Mouse (Mus musculus) kidney, adult 11 months (tissue): ENCODE measurements around the gene Afmid.
"Not testable (repeated sequence)": the region's sequence is repeated elsewhere in the genome, so short reads cannot be mapped to it uniquely, and the experiment has no call there.

Source experiments
- DNase-seq: peaks from one replicate; pipeline ENCODE4 v3.0.0; 2022

Afmid gene

GRCm38 (mm10) chr11:117796954-117797353 is 28.8 kb upstream of the Afmid start:
- DNase-seq = no peak

DNA sequence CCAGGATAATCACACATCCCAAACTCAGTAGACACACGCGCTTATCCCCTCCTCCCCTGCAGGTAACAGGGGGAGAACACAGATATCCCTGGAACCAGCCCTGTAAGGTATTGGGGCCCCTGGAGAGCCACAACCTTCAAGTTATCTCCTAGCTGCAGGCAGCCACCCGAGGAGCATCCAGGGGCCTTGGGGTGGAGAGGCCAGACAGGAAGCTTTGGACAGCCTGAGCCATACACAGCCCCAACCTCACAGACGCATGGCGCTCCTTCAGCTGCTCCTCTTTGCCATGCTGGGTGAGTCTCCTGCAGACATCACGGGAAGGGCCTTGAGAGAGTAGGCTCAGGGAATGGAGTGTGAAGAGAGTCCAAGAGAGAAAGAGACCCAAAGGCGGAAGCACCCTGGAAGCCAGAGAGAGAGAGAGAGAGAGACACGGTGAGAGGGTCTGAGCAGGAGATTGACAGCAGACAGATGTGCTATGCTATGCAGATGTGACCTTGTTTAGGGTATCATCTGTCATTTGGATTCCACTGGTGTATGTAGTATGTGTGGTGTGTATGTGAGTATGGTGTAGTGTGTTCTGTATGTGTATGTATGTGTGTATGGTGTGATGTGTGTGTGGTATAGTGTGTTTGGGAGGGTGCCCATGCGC is 28.1 kb upstream of the Afmid start, which contains the start of gene 6030468B19Rik:
TSS of gene 6030468B19Rik (plus strand) at position 150 of the 649 bp plus-strand sequence.
- DNase-seq = no peak

- no peak for DNase-seq
Observed at GRCm38 (mm10) chr11:117798160-117798541, 27.6 kb upstream of the Afmid start.

DNA sequence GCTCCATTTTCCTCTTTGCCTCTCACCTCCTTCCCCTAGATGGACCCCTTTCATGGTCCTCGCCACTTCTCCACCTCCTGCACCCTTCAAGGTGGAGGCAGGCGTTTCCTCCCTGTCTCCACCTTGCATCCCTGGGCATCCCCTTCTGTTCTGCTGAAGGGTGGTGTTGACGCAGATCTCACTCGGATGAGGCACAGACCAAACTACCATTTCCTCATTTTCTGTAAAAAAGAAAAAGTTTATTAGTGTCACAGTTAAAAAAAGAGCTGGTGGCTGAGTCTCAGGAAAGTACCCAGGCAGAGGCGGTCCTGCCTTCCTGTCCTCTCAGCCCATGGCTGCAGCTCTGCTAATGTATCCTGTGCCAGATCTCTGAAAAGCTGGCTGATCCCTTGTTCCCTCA is 26.6 kb upstream of the Afmid start:
- DNase-seq = no peak

GRCm38 (mm10) chr11:117800038-117800437 is 25.7 kb upstream of the Afmid start:
- no peak for DNase-seq

- DNase-seq = no peak
Observed at GRCm38 (mm10) chr11:117801650-117802049, 24.1 kb upstream of the Afmid start.

DNA sequence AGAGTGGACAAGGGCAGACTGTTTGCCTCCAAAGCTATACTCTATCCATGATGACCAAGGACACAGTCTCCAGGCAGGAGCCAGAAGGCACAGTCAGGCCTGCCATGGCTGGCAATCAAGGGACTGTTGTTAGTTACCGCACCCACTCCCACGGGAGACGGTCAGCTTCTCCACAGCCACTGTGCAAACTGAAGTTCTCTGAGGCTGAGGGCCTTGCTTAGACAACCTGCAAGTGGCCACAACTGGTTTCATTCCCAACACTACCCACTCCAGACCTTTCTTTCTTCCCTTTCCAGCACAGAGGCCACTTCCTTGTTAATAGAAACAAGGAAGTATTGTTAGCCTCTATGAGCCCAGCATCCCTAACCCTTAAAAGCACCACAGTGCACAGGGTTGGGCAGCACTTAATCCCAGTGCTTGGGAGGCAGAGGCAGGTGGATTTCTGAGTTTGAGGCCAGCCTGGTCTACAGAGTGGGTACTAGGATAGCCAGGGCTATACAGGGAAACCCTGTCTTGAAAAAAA is 22.5 kb upstream of the Afmid start:
- DNase-seq = no peak

DNA sequence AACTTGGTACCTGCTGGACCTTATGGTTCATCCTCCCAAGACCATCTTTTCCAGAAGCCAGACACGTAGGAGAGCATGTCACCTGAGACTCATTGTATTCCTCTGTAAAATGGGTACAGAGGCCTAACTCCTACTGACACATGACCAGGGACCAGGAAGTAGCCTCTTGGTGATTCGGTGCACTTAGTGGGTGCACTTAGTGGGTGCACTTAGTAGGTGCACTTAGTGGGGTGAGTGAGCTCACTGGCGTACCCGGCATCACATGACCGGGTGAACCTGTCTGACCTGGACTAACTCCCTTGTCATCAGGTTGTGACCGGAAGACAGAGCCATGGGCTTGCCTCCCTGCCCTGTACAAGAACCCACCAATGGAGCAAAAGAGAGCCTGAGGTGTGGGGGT is 18.9 kb upstream of the Afmid start:
- no peak for DNase-seq

- DNase-seq = peak; percentile 65
Observed at GRCm38 (mm10) chr11:117809407-117810311, 16.1 kb upstream of the Afmid start, which contains the start of the genes Gm20708 and Syngr2. Gm20708 (plus strand) TSS chr11:117809668. Syngr2 (plus strand) TSS chr11:117809668.

- peak; percentile 92 for DNase-seq
Observed at GRCm38 (mm10) chr11:117810401-117811046, 15.2 kb upstream of the Afmid start.

- DNase-seq = no peak
Observed at GRCm38 (mm10) chr11:117813867-117814266, 11.9 kb upstream of the Afmid start.

- no peak for DNase-seq
Observed at GRCm38 (mm10) chr11:117814704-117815366, 10.9 kb upstream of the Afmid start.

- DNase-seq = not testable (repeated sequence)
Observed at GRCm38 (mm10) chr11:117815850-117816249, 9.9 kb upstream of the Afmid start.

- no peak for DNase-seq
Observed at GRCm38 (mm10) chr11:117816389-117816996, 9.2 kb upstream of the Afmid start.

DNA sequence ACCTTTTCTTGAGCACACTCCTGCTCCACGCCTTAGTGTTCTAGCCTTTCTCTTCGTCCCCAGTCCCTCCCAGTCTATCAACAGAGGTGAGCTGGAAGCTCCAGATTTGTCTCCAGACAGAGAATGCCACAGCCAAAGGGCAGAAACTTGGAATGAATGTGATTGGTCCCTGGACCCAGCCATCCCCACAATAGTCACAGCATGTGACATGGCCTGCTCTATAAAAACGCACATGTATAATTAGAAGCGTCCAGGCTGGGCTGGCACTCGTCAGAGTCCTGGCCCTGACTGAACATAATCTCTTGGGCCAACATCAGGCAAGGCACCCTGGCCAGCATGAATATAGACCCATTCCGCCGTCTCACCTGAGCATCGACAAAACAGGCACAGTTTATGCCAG is 6.6 kb upstream of the Afmid start:
- DNase-seq = no peak

- DNase-seq = no peak
Observed at GRCm38 (mm10) chr11:117820173-117820572, 5.6 kb upstream of the Afmid start.

DNA sequence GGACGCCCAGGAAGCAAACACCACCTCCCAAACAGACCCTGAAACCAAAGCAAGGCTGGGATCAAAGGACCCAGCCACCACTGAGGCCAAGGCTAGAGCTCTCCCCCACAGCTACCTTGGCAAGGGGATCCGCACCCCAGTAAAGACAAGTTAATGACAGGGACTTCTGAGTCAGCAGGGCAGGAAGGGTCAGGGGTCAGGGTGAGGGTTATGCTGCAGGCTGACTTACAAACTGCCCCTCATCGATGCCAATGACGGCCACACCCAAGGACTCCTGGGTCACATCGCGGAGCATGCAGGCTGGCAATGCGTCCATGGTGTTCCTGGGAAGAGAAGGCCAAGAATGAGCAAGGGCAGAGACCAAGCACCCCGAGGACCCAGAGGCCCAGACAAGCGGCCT is 3.9 kb upstream of the Afmid start:
- DNase-seq = no peak

- DNase-seq = no peak
Observed at GRCm38 (mm10) chr11:117822728-117823241, 2.9 kb upstream of the Afmid start.

DNA sequence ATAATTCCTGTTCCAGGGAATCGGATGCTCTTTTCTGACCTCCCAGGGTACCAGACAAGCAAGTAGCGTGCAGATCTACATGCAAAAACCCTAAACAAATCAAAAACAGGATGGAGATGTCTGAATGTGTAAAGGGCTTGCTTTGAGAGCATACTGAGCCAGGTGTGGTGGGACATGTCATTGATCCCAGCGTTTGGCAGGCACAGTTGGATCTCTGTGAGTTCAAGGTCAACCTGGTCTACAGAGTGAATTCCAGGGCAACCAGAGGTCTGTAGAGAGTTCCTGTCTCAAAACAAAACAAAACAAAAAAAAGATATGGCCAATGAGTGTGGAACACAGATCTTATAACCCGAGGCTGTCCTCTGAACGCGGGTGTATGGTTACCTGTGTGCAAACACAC is 2.3 kb upstream of the Afmid start:
- no peak for DNase-seq

DNA sequence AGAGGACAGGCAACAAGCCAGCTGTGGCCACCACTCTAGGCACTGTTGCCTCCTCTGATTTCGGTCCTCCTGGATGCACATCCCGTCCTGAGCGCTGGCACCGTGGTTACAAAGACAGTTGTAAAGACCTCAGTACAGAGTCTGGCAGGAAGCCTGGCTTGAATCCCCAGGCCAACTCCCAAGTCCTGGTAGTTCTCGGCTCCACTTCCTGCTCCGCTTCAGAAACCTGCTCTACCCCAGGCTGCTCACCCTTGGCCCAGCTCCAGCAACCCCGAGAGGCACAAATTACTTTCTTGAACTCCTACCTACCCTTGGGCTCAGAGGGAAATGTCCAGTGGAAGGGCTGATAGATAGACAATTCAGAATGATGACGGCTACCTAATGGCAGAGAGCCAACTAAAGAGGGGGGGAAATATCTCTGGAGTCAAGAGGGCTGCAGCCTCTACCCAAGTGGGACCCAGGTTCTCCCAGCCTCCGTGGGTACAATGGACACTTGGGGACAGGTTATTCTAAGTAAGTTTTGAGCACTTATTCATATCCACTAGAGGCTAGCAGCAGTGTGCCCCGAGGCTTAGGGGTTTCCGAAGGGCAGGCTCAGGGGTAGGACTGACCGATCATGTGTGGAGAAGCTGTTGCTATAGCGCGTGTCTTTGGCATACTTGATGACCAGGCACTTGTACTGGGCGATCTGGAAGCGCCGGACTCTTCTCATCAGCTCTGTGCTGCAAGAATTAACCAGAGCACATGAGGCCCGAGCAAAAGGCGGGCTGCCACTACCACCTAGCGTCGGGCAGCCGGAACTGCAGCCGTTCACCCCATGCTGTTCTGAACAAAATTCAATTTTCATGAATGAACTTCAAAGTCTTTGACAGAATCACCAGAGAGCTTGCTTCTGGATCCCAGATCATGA is 1.4 kb upstream of the Afmid start:
- peak; percentile 84 for DNase-seq

GRCm38 (mm10) chr11:117826164-117826563 is 440 bp downstream of the Afmid start:
- no peak for DNase-seq
